Mouse (Mus musculus) CH12.LX (cell line): ENCODE data around the gene Plch1.

Source experiments
- CTCF ChIP-seq, 2 experiments: IDR thresholded peaks in 1 of 2; conservative IDR thresholded peaks in 1 of 2; 2 replicates each; pipeline ENCODE4 v1.5.1; 2011 to 2012; ENCODE audit warnings: low read depth in 2 of 2, low read length in 2 of 2, improper control_type of control experiment in 1 of 2, inconsistent platforms in 1 of 2, mild to moderate bottlenecking in 1 of 2, moderate library complexity in 1 of 2
- EP300 ChIP-seq: IDR thresholded peaks from 2 replicates; pipeline ENCODE4 v1.6.1; 2011; ENCODE audit warnings: low read length, improper control_type of control experiment
- MAFK ChIP-seq: IDR thresholded peaks from 2 replicates; pipeline ENCODE4 v1.6.1; 2011; ENCODE audit warnings: low read length, improper control_type of control experiment; ENCODE audit not compliant: insufficient replicate concordance
- POLR2A ChIP-seq: IDR thresholded peaks from 2 replicates; pipeline ENCODE4 v1.6.1; 2011; ENCODE audit warnings: low read depth, mild to moderate bottlenecking, improper control_type of control experiment, low read length
- ZKSCAN1 ChIP-seq: IDR thresholded peaks from 2 replicates; pipeline ENCODE4 v1.6.1; 2012; ENCODE audit warnings: low read depth, inconsistent platforms, low read length, improper control_type of control experiment, borderline replicate concordance

DNA sequence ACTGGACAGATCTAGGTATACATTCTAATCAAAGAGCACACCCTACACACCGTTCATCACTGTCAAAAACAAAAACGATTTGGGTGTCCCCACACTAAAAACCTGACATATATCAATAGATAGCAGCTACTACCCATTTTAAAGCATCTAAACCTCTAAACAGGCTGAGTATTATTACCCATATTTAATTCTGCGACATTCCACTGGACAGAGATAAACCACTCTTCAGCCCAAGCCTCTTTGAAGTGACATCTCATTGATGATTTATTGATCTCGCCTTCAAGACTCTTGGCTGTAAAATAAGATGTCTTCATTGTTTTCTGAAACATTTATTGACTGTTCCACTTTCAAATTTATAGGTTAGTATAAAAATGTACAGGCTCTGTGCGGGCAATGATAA, 46.4 kb downstream of the Plch1 start:
- TF ChIP-seq ZKSCAN1, result no peak
- TF ChIP-seq POLR2A, result no peak
- TF ChIP-seq CTCF (conservative IDR thresholded peaks at IDR 0.05 in 1 of 2, IDR thresholded peaks at IDR 0.05 in 1 of 2; ENCODE audit: low read depth in 2 of 2, low read length in 2 of 2), result no peak
- no peak for TF ChIP-seq EP300
- no peak for TF ChIP-seq MAFK
